Mouse (Mus musculus) olfactory bulb, adult 2 months (tissue): ENCODE measurements around the gene Trpc2.

Source experiments
- CTCF ChIP-seq: fragments of 200-500 bp; IDR thresholded peaks from 2 replicates; pipeline ENCODE4 v1.5.1; 2012; ENCODE audit warnings: low read depth, mild to moderate bottlenecking, low read length, moderate library complexity; ENCODE audit not compliant: insufficient read depth
- POLR2A ChIP-seq: fragments of 200-500 bp; IDR thresholded peaks from 2 replicates; pipeline ENCODE4 v1.6.1; 2012; ENCODE audit warnings: mild to moderate bottlenecking, low read depth, low read length, moderate library complexity; ENCODE audit not compliant: insufficient read depth

DNA sequence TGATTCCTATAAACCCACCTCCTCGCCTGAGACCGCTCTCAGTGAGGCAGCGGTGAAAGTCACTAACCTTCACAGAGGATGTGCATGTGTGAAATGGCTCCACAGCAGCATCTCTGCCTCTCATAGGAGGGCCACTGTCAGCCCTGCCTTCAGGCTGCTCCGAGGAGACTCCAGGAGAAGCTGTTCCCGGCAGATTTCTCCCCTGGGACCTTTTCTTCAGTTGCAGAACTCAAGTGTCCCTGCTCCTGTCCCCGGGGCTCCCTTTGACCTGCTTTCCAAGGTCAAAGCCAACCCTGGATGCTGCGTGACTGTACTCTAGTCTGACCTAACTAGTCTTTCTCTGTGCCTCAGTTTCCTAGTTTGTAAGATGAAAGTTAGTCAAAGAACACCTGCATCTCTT lies 26.3 kb downstream of the Trpc2 start, which contains the start of gene Art5:
- TF ChIP-seq CTCF (no peak), POLR2A (no peak)
